Mouse (Mus musculus): ENCODE data around the gene Ubxn11. TPM values are rescaled to one million over a fixed set of nuclear protein-coding genes. Genes with fewer than 3 reads are reported as not detected.

Ubxn11 gene
- total and polyA plus RNA-seq, 3 experiments = 5.4 to 7.5 (median 6.7) TPM

- no peak for DNase-seq
Measured at GRCm38 (mm10) chr4:134090521-134091224, 11.7 kb upstream of the Ubxn11 start.

GRCm38 (mm10) chr4:134091225-134091529 is 11.2 kb upstream of the Ubxn11 start:
- no peak for DNase-seq

- peak; percentile 56 for DNase-seq
Measured at GRCm38 (mm10) chr4:134092382-134093288, 9.7 kb upstream of the Ubxn11 start.

- DNase-seq = no peak
Measured at GRCm38 (mm10) chr4:134094004-134094564, 8.3 kb upstream of the Ubxn11 start.

GRCm38 (mm10) chr4:134094923-134095547 is 7.3 kb upstream of the Ubxn11 start, which contains the start of gene Cd52:
Gene Cd52, minus strand, starts transcription at chr4:134095082.
- peak; percentile 33 for DNase-seq

- DNase-seq = no peak
Measured at GRCm38 (mm10) chr4:134096120-134096519, 6.2 kb upstream of the Ubxn11 start.

GRCm38 (mm10) chr4:134097015-134097608 is 5.3 kb upstream of the Ubxn11 start:
- no peak for DNase-seq

- peak; percentile 25 for DNase-seq
Measured at GRCm38 (mm10) chr4:134098628-134099027, 3.7 kb upstream of the Ubxn11 start.

- DNase-seq = no peak
Measured at GRCm38 (mm10) chr4:134100245-134100644, 2.1 kb upstream of the Ubxn11 start.

GRCm38 (mm10) chr4:134102742-134103119 is 361 bp downstream of the Ubxn11 start:
- DNase-seq = no peak

- DNase-seq = no peak
Measured at GRCm38 (mm10) chr4:134106105-134106504, 3.7 kb downstream of the Ubxn11 start.

GRCm38 (mm10) chr4:134107730-134108129 is 5.4 kb downstream of the Ubxn11 start:
- DNase-seq = no peak

GRCm38 (mm10) chr4:134108196-134108595 is 5.8 kb downstream of the Ubxn11 start:
- no peak for DNase-seq

- DNase-seq = no peak
Measured at GRCm38 (mm10) chr4:134110653-134111052, 8.3 kb downstream of the Ubxn11 start.

- no peak for DNase-seq
Measured at GRCm38 (mm10) chr4:134112403-134112802, 10.0 kb downstream of the Ubxn11 start.

GRCm38 (mm10) chr4:134113356-134113994 is 11.1 kb downstream of the Ubxn11 start:
- no peak for DNase-seq

GRCm38 (mm10) chr4:134114038-134114437 is 11.7 kb downstream of the Ubxn11 start:
- no peak for DNase-seq

- DNase-seq = no peak
Measured at GRCm38 (mm10) chr4:134115215-134116144, 13.1 kb downstream of the Ubxn11 start.

GRCm38 (mm10) chr4:134116501-134116900 is 14.1 kb downstream of the Ubxn11 start:
- DNase-seq = no peak

- no peak for DNase-seq
Measured at GRCm38 (mm10) chr4:134117012-134117411, 14.6 kb downstream of the Ubxn11 start.

Data from adrenal gland, adult 2 months (tissue).